Mouse (Mus musculus) lung, embryonic 15.5 days (tissue): ENCODE measurements around the gene Recql5. TPM values are rescaled to one million over a fixed set of nuclear protein-coding genes. Genes with fewer than 3 reads are reported as not detected.
"Not testable (repeated sequence)": the region's sequence is repeated elsewhere in the genome, so short reads cannot be mapped to it uniquely, and the experiment has no call there.

Experiments
- ATAC-seq: fragments of 200-750 bp; cut with Nextera tagmentation; 2 replicates; pipeline ENCODE4 v1.8.0; 2017; ENCODE audit warnings: moderate number of reproducible peaks, borderline replicate concordance; ENCODE audit not compliant: low FRiP score, low TSS enrichment; ENCODE audit errors: extremely low read depth
- H3K27ac ChIP-seq: fragments of 300-500 bp; sonication (generic); 2 replicates; pipeline ENCODE4 v1.5.1; 2015; ENCODE audit warnings: moderate library complexity, mild to moderate bottlenecking, inconsistent platforms
- H3K27me3 ChIP-seq: fragments of 300-500 bp; sonication (generic); 2 replicates; pipeline ENCODE4 v1.6.1; 2015; ENCODE audit warnings: inconsistent platforms
- H3K36me3 ChIP-seq: fragments of 300-500 bp; sonication (generic); 2 replicates; pipeline ENCODE4 v1.6.1; 2015; ENCODE audit warnings: inconsistent platforms
- H3K4me1 ChIP-seq: fragments of 300-500 bp; sonication (generic); 2 replicates; pipeline ENCODE4 v1.6.1; 2015; ENCODE audit warnings: inconsistent platforms
- H3K4me2 ChIP-seq: fragments of 300-500 bp; sonication (generic); 2 replicates; pipeline ENCODE4 v1.6.1; 2015; ENCODE audit warnings: inconsistent platforms, mild to moderate bottlenecking, moderate library complexity
- H3K4me3 ChIP-seq: fragments of 300-500 bp; sonication (generic); 2 replicates; pipeline ENCODE4 v1.5.1; 2015; ENCODE audit warnings: mild to moderate bottlenecking, inconsistent platforms
- H3K9ac ChIP-seq: fragments of 300-500 bp; sonication (generic); 2 replicates; pipeline ENCODE4 v1.6.1; 2015; ENCODE audit warnings: inconsistent platforms
- H3K9me3 ChIP-seq: fragments of 300-500 bp; sonication (generic); 2 replicates; pipeline ENCODE4 v1.6.1; 2016; ENCODE audit warnings: inconsistent platforms
- WGBS: fragments of 180-500 bp; shearing (Covaris S2); methylation state at CpG from one replicate; pipeline ENCODE4 v1.1.7; 2015; 5-methylcytosine and 5-hydroxymethylcytosine counted together
- polyA plus RNA-seq: library from polyadenylated mRNA; unstranded; fragments of >200 nt; fragmentation: Nextera tagmentation; extraction: Ambion mirVana; gene quantifications from 2 replicates; pipeline ENCODE4 v1.2.1, GENCODE M21; 2015

Gene Recql5
- polyA plus RNA-seq, 1 experiment from 2014 or later = 22.3 TPM

- H3K9ac ChIP-seq = no peak overlapping the region
- H3K4me1 ChIP-seq = no peaks in the 10 kb centered on the region
- 70% methylated on average over 5 of the region's 5 CpGs for WGBS
- no peaks in the 10 kb centered on the region for H3K36me3 ChIP-seq
- no peak overlapping the region for H3K4me2 ChIP-seq
- no peak for ATAC-seq
- no peak overlapping the region for H3K4me3 ChIP-seq
- no peaks in the 10 kb centered on the region for H3K9me3 ChIP-seq
- no peak overlapping the region for H3K27ac ChIP-seq
- H3K27me3 ChIP-seq = no peaks in the 10 kb centered on the region
Observed at GRCm38 (mm10) chr11:115876438-115876837, 56.8 kb downstream of the Recql5 start.

- WGBS = 86% methylated on average over 3 of the region's 3 CpGs
- Histone ChIP-seq H3K9ac (no peak overlapping the region), H3K4me3 (no peak overlapping the region), H3K9me3 (no peaks in the 10 kb centered on the region), H3K27me3 (no peaks in the 10 kb centered on the region), H3K27ac (no peak overlapping the region), H3K4me2 (no peak overlapping the region), H3K36me3 (no peaks in the 10 kb centered on the region), H3K4me1 (no peaks in the 10 kb centered on the region)
- ATAC-seq = no peak
Observed at GRCm38 (mm10) chr11:115875935-115876334, 57.3 kb downstream of the Recql5 start.

- ATAC-seq = 0 out of 2 replicates have a peak, but pooled peaks have one; percentile 6
Observed at GRCm38 (mm10) chr11:115872437-115872836, 60.8 kb downstream of the Recql5 start.

GRCm38 (mm10) chr11:115869393-115869792, 63.9 kb downstream of the Recql5 start:
- Histone ChIP-seq H3K4me3 (no peak overlapping the region), H3K9me3 (no peaks in the 10 kb centered on the region), H3K27ac (no peak overlapping the region), H3K27me3 (no peaks in the 10 kb centered on the region), H3K4me2 (no peak overlapping the region), H3K9ac (no peak overlapping the region), H3K36me3 (no peaks in the 10 kb centered on the region), H3K4me1 (no peaks in the 10 kb centered on the region)
- whole genome bisulfite sequencing = 51% methylated on average over 8 of the region's 8 CpGs
- ATAC-seq = 0 out of 2 replicates have a peak, but pooled peaks have one; percentile 33

More at GRCm38 (mm10) chr11:115872437-115872836, 60.8 kb downstream of the Recql5 start:
- WGBS = 66% methylated on average over 4 of the region's 4 CpGs
- H3K9me3 ChIP-seq = no peaks in the 10 kb centered on the region
- no peak overlapping the region for H3K9ac ChIP-seq
- no peaks in the 10 kb centered on the region for H3K4me1 ChIP-seq
- no peak overlapping the region for H3K4me2 ChIP-seq
- H3K36me3 ChIP-seq = no peaks in the 10 kb centered on the region
- H3K27me3 ChIP-seq = no peaks in the 10 kb centered on the region
- H3K27ac ChIP-seq = no peak overlapping the region
- H3K4me3 ChIP-seq = no peak overlapping the region

DNA sequence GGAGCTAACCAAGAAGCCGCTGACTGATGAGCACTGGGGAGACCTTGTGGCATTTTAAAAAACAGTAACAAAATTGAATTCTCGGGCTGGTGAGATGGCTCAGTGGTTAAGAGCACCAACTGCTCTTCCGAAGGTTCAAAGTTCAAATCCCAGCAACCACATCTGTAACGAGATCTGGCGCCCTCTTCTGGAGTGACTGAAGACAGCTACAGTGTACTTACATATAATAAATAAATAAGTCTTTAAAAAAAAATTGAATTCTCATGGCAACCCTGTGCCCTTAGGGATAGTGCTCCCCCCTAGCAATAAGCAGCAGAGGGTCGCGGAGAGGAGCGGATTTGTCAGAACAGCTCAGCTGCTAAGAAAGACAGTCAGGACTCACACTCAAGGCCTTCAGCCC, 69.4 kb downstream of the Recql5 start:
- 81% methylated on average over 8 of the region's 8 CpGs for WGBS
- peaks cover 6% of the 10 kb centered on the region for H3K4me1 ChIP-seq
- no peak for ATAC-seq
- H3K4me3 ChIP-seq = no peak overlapping the region
- no peaks in the 10 kb centered on the region for H3K36me3 ChIP-seq
- H3K9ac ChIP-seq = no peak overlapping the region
- H3K27me3 ChIP-seq = peaks cover 33% of the 10 kb centered on the region
- H3K4me2 ChIP-seq = no peak overlapping the region
- no peak overlapping the region for H3K27ac ChIP-seq
- H3K9me3 ChIP-seq = no peaks in the 10 kb centered on the region

DNA sequence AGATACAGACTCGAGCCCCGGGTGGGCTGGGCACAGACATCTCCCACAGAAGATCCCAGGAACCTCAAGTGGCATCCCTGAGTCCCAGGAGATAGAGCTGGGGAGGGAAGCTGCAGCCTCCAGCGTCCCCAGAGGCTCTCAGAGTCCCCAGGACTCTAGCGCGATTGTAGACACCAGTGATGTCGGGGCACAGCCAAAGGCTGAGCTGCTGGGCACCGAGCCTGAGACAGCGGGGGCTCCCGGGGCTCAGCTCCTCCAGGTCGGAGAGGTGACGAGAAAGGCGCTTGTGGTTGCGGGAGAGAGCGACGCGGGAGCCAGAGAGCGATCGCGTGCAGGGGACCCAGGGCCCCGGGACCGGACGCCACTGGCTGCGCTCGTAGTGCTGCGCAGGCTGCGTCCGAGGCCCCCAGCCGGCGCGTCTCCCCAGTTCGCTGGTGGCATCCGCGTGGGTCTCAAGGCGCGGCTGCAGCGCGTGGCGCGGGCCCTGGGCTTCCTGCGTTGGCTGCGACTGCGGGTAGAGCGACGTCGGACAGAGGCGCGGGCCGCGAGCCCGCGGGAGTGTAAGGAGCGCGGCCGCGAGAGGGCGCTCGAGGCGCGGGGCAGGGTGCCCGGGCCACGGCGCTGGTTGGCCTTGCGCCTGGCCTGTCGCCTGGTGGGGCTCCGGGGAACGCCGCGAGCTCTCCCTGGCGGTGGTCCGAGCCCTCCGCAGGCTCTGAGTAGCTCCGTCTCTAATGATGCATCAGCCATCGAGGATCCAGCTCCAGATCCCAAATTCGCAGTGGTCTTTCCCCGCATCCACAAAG, 73.9 kb downstream of the Recql5 start:
- peak overlapping the region; percentile 41 for H3K4me3 ChIP-seq
- no peak overlapping the region for H3K27ac ChIP-seq
- H3K36me3 ChIP-seq = peaks cover 6% of the 10 kb centered on the region; the same call in 1 of the 2 replicates
- WGBS = 1% methylated on average over 75 of the region's 75 CpGs
- peak overlapping the region; percentile 78 for H3K4me2 ChIP-seq
- peak overlapping the region; percentile 39 for H3K9ac ChIP-seq
- 0 out of 2 replicates have a peak, but pooled peaks cover 4% of the 10 kb centered on the region for H3K9me3 ChIP-seq
- peak; percentile 88 for ATAC-seq
- H3K4me1 ChIP-seq = peaks cover 17% of the 10 kb centered on the region
- peaks cover 57% of the 10 kb centered on the region for H3K27me3 ChIP-seq

GRCm38 (mm10) chr11:115858354-115858753, 74.9 kb downstream of the Recql5 start, which contains the start of gene Myo15b:
Gene Myo15b, plus strand, starts transcription at chr11:115858406.
- peak within 1 kb of the TSS; percentile 41 for H3K4me3 ChIP-seq
- no peak for ATAC-seq
- peaks cover 15% of the 10 kb centered on the region; the same call in 1 of the 2 replicates for H3K36me3 ChIP-seq
- no peak within 1 kb of the TSS for H3K27ac ChIP-seq
- H3K27me3 ChIP-seq = peaks cover 57% of the 10 kb centered on the region
- peak within 1 kb of the TSS; percentile 39; the same call in 1 of the 2 replicates for H3K9ac ChIP-seq
- H3K4me2 ChIP-seq = peak within 1 kb of the TSS; percentile 78
- H3K9me3 ChIP-seq = 0 out of 2 replicates have a peak, but pooled peaks cover 4% of the 10 kb centered on the region
- H3K4me1 ChIP-seq = peaks cover 17% of the 10 kb centered on the region
- WGBS = 14% methylated on average over 27 of the region's 27 CpGs

DNA sequence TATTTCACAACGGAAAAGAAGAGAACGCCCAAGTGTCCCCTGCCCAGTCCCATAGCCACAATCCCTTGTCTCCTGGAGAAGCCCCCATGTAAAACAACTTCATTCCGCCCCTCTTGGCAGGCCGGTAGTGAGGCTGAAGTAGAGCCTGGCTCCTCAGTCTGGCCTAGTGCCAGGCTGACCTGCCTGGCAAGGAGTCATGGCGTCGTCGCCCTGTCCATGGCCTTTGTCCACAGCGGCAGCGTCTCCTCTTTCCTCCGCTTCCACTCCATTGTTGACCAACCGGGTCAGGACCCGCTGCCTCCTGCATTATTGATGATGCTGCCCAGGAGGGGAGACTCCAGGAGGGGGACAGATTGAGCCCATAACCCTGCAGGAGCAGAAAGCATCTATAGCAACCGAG, 75.3 kb downstream of the Recql5 start:
- no peak for ATAC-seq
- H3K4me1 ChIP-seq = peaks cover 17% of the 10 kb centered on the region
- 33% methylated on average over 13 of the region's 13 CpGs for WGBS
- H3K36me3 ChIP-seq = peaks cover 15% of the 10 kb centered on the region; the same call in 1 of the 2 replicates
- no peak overlapping the region for H3K27ac ChIP-seq
- no peak overlapping the region for H3K9ac ChIP-seq
- H3K27me3 ChIP-seq = peaks cover 57% of the 10 kb centered on the region
- no peak overlapping the region for H3K4me2 ChIP-seq
- no peak overlapping the region for H3K4me3 ChIP-seq
- 0 out of 2 replicates have a peak, but pooled peaks cover 4% of the 10 kb centered on the region for H3K9me3 ChIP-seq

DNA sequence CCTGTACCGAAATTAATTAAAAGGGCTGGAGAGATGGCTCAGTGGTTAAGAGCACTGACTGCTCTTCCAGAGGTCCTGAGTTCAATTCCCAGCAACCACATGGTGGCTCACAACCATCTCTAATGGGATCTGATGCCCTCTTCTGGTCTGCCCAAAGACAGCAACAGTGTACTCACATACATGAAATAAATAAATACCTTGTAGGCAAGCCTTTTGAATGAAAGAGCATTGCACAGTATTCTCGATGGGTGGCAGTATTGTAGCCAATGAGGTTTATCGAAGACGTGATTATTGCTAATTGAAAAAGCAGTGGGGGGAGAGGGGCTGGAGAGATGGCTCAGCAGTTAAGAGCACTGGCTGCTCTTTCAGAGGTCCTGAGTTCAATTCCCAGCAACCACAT, 76.1 kb downstream of the Recql5 start:
- not testable (repeated sequence) for H3K27ac ChIP-seq, H3K4me2 ChIP-seq, H3K4me3 ChIP-seq, H3K9me3 ChIP-seq, ATAC-seq, H3K9ac ChIP-seq
- Histone ChIP-seq H3K36me3 (peaks cover 15% of the 10 kb centered on the region; the same call in 1 of the 2 replicates), H3K4me1 (peaks cover 17% of the 10 kb centered on the region), H3K27me3 (peaks cover 57% of the 10 kb centered on the region)
- WGBS = 88% methylated on average over 4 of the region's 4 CpGs

DNA sequence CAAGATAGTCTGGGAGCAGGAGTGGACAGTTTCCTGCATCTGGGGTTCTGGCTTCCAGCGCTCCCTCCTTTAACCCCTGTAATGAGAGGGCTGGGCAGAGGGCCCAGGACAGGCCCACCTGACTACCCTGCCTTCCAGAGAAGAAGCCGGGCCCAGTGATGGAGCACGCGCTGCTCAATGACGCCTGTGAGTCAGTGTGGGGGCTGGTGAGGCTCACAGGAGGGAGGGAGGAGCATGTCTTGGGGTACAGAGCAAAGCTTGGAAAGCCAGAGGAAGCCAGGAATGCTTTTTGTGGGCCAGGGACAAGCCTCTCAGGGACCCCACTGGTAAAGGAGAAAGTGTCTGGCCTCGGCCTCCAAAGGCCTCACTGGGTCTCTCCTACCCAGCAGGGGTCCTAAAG, 78.6 kb downstream of the Recql5 start:
- Histone ChIP-seq H3K27ac (no peak overlapping the region), H3K27me3 (peaks cover 32% of the 10 kb centered on the region), H3K9me3 (0 out of 2 replicates have a peak, but pooled peaks cover 4% of the 10 kb centered on the region), H3K4me2 (no peak overlapping the region), H3K9ac (no peak overlapping the region), H3K4me1 (peaks cover 17% of the 10 kb centered on the region), H3K4me3 (no peak overlapping the region), H3K36me3 (peaks cover 27% of the 10 kb centered on the region)
- no peak for ATAC-seq
- WGBS = 83% methylated on average over 6 of the region's 6 CpGs

DNA sequence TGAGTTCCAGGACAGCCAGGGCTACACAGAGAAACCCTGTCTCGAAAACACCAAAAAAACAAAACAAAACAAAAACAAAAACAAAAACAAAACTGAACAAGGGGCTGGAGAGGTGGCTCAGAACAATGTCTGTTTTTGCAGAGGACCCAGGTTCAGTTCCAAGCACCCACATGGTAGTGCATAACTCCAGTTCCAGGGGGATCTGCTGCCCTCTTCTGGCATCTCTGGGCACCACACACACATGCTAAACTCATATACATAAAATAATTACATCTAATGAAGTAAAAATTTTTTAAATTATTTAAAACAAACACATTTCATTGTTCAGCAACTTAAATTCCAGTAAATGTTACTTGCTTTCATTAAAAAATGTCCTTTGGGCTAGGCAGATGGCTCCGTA, 87.5 kb downstream of the Recql5 start:
- H3K27ac ChIP-seq = no peak overlapping the region
- WGBS = 95% methylated on average over 2 of the region's 2 CpGs
- no peak overlapping the region for H3K4me2 ChIP-seq
- H3K36me3 ChIP-seq = peaks cover 36% of the 10 kb centered on the region
- no peaks in the 10 kb centered on the region for H3K27me3 ChIP-seq
- H3K4me3 ChIP-seq = no peak overlapping the region
- peaks cover 30% of the 10 kb centered on the region for H3K4me1 ChIP-seq
- ATAC-seq = no peak
- 0 out of 2 replicates have a peak, but pooled peaks cover 4% of the 10 kb centered on the region for H3K9me3 ChIP-seq
- H3K9ac ChIP-seq = no peak overlapping the region

GRCm38 (mm10) chr11:115844240-115844639, 89.0 kb downstream of the Recql5 start:
- peaks cover 42% of the 10 kb centered on the region for H3K4me1 ChIP-seq
- no peak overlapping the region for H3K4me2 ChIP-seq
- H3K27me3 ChIP-seq = no peaks in the 10 kb centered on the region
- H3K4me3 ChIP-seq = no peak overlapping the region
- no peak overlapping the region for H3K9ac ChIP-seq
- no peak for ATAC-seq
- 56% methylated on average over 8 of the region's 8 CpGs for WGBS
- H3K36me3 ChIP-seq = peaks cover 29% of the 10 kb centered on the region
- H3K27ac ChIP-seq = peak overlapping the region; percentile 65
- H3K9me3 ChIP-seq = 0 out of 2 replicates have a peak, but pooled peaks cover 4% of the 10 kb centered on the region
